In the genomic region with DNA sequence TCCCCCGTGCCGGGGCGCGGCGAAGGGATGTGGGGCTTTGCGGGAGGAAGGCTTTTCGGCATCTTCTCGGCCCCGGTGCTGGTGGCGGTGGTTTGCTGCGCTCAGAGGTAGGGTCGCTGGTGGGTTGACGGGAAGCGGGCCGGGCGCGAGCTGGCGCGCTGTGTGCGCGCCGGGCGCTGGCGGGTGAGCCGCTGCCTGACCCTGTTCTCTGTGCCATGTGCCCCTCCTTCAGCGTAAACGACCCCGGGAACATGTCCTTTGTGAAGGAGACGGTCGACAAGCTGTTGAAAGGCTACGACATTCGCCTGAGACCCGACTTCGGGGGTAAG, we compare ENCODE assay signal across 8 mouse cellular contexts.
A peak's percentile ranks its signal among the peaks of the same experiment; 100 is the strongest.
DNase-seq lines count a peak whose midpoint lies in the region; ATAC-seq and TF ChIP-seq lines count a peak whose summit lies in the region.

No protein-coding gene starts in this region.

- H3K4me1 ChIP-seq in liver, adult 2 months (ENCODE audit: control insufficient read depth, insufficient read depth, low read length) = peaks cover 3% of the 10 kb centered on the region; the same call in 1 of the 2 replicates
- H3K4me1 ChIP-seq in forebrain, embryonic 10.5 days = peaks cover 18% of the 10 kb centered on the region
- H3K4me1 ChIP-seq in intestine, embryonic 14.5 days (replicated peaks; ENCODE audit: control insufficient read depth, insufficient read depth, low read length) = 0 out of 2 replicates have a peak, but pooled peaks cover 4% of the 10 kb centered on the region
- peaks cover 8% of the 10 kb centered on the region for H3K4me1 ChIP-seq in neural tube, embryonic 12.5 days

- H3K9me3 ChIP-seq in forebrain, embryonic 10.5 days = no peaks in the 10 kb centered on the region
- no peaks in the 10 kb centered on the region for H3K9me3 ChIP-seq in intestine, embryonic 14.5 days (ENCODE audit: control insufficient read depth, low read length)
- H3K9me3 ChIP-seq in neural tube, embryonic 12.5 days = no peaks in the 10 kb centered on the region

- no peak overlapping the region for H3K27ac ChIP-seq in liver, adult 2 months (replicated peaks; ENCODE audit: insufficient read depth, low read depth, low read length)
- peak overlapping the region; percentile 81 for H3K27ac ChIP-seq in forebrain, embryonic 10.5 days
- H3K27ac ChIP-seq in intestine, embryonic 14.5 days (ENCODE audit: low read depth) = no peak overlapping the region
- H3K27ac ChIP-seq in neural tube, embryonic 12.5 days = peak overlapping the region; percentile 44

- no peak for TF ChIP-seq CTCF in liver, adult 2 months (IDR thresholded peaks at IDR 0.05; ENCODE audit: low read depth, low read length)

- no peak overlapping the region for H3K9ac ChIP-seq in liver, adult 2 months (ENCODE audit: low read depth, low read length)
- H3K9ac ChIP-seq in intestine, embryonic 14.5 days (ENCODE audit: low read length) = no peak overlapping the region; the same call in 1 of the 2 replicates
- peak overlapping the region; percentile 69 for H3K9ac ChIP-seq in neural tube, embryonic 12.5 days

- no peak for TF ChIP-seq POLR2A in liver, adult 2 months (IDR thresholded peaks at IDR 0.05; ENCODE audit: extremely low read depth, insufficient read depth, low read length)

- H3K4me3 ChIP-seq in liver, adult 2 months (ENCODE audit: insufficient read depth, low read depth, low read length) = peak overlapping the region; percentile 83
- peak overlapping the region; percentile 79 for H3K4me3 ChIP-seq in forebrain, embryonic 10.5 days
- peak overlapping the region; percentile 48 for H3K4me3 ChIP-seq in intestine, embryonic 14.5 days (ENCODE audit: low read depth, low read length)
- peak overlapping the region; percentile 74 for H3K4me3 ChIP-seq in neural tube, embryonic 12.5 days

- no peak for DNase-seq in liver, adult 2 months (ENCODE audit: extremely low read depth, low read depth, low spot score)
- DNase-seq in liver = no peak
- DNase-seq in forebrain, embryonic 10.5 days (ENCODE audit: extremely low spot score, low spot score) = peak; percentile 53
- peak; percentile 71 for DNase-seq in intestine, embryonic 14.5 days (ENCODE audit: low spot score)
- no peak for DNase-seq in gastrocnemius, postnatal 10 days
- no peak for DNase-seq in cerebellum, adult 11 months
- DNase-seq in left cerebral cortex, adult 8-10 months (ENCODE audit: low spot score in 2 of 2) = no peak

- H3K4me2 ChIP-seq in intestine, embryonic 14.5 days (ENCODE audit: low read length) = peak overlapping the region; percentile 91
- H3K4me2 ChIP-seq in neural tube, embryonic 12.5 days (replicated peaks) = peak overlapping the region; percentile 92

- under 1% methylated on average over 34 of the region's 34 CpGs for WGBS in liver, adult 2 months
- WGBS in forebrain, embryonic 10.5 days = under 1% methylated on average over 31 of the region's 34 CpGs
- WGBS in intestine, embryonic 14.5 days = under 1% methylated on average over 34 of the region's 34 CpGs
- 2% methylated on average over 32 of the region's 34 CpGs for WGBS in neural tube, embryonic 12.5 days

- ATAC-seq in intestine, embryonic 14.5 days (replicated peaks; ENCODE audit: low FRiP score, low TSS enrichment, low read depth) = peak; percentile 69; the same call in 1 of the 2 replicates
- peak; percentile 81 for ATAC-seq in neural tube, embryonic 12.5 days (ENCODE audit: low FRiP score, low read depth)

- H3K36me3 ChIP-seq in liver, adult 2 months (ENCODE audit: control insufficient read depth, insufficient read depth, low read length) = no peaks in the 10 kb centered on the region
- no peaks in the 10 kb centered on the region for H3K36me3 ChIP-seq in forebrain, embryonic 10.5 days (replicated peaks)
- no peaks in the 10 kb centered on the region for H3K36me3 ChIP-seq in intestine, embryonic 14.5 days (ENCODE audit: control insufficient read depth, insufficient read depth, low read length)
- H3K36me3 ChIP-seq in neural tube, embryonic 12.5 days = no peaks in the 10 kb centered on the region

- no peaks in the 10 kb centered on the region for H3K79me2 ChIP-seq in liver, adult 2 months (ENCODE audit: control insufficient read depth, insufficient read depth, low read length)

- H3K27me3 ChIP-seq in liver, adult 2 months (ENCODE audit: control insufficient read depth, insufficient read depth, low read length) = peaks cover 10% of the 10 kb centered on the region
- H3K27me3 ChIP-seq in forebrain, embryonic 10.5 days (ENCODE audit: poor library complexity, severe bottlenecking) = peaks cover 41% of the 10 kb centered on the region
- H3K27me3 ChIP-seq in intestine, embryonic 14.5 days (replicated peaks; ENCODE audit: control insufficient read depth, insufficient read depth, low read length) = peaks cover 26% of the 10 kb centered on the region
- peaks cover 13% of the 10 kb centered on the region for H3K27me3 ChIP-seq in neural tube, embryonic 12.5 days (replicated peaks)

Comparison
In these comparisons a context has a peak if more than half of its experiments do, and no peak if none do; other contexts are left out.
1. DNase-seq: peak in forebrain, embryonic 10.5 days (single experiment) and intestine, embryonic 14.5 days (single experiment); none in liver, adult 2 months (single experiment), liver (single experiment), gastrocnemius, postnatal 10 days (single experiment), cerebellum, adult 11 months (single experiment) and left cerebral cortex, adult 8-10 months (0 of 2).
2. H3K27ac ChIP-seq: peak in forebrain, embryonic 10.5 days (single experiment) and neural tube, embryonic 12.5 days (single experiment); none in liver, adult 2 months (single experiment) and intestine, embryonic 14.5 days (single experiment).
3. Peak in every context shown above with its lines, with median percentiles within 50 percentile points of each other: H3K4me3 ChIP-seq.